Mouse (Mus musculus) kidney, embryonic 15.5 days (tissue): Measurements from ENCODE around the gene Tiam2. TPM values are rescaled to one million over a fixed set of nuclear protein-coding genes. Genes with fewer than 3 reads are reported as not detected.
A peak's percentile ranks its signal among the peaks of the same experiment; 100 is the strongest.

Experiments
- ATAC-seq: fragments of 200-750 bp; cut with Nextera tagmentation; replicated peaks from 2 replicates; pipeline ENCODE4 v1.8.0; 2017; ENCODE audit warnings: moderate TSS enrichment; ENCODE audit not compliant: low FRiP score
- H3K27ac ChIP-seq: fragments of 300-500 bp; sonication (generic); 2 replicates; pipeline ENCODE4 v1.5.1; 2015; ENCODE audit warnings: mild to moderate bottlenecking, inconsistent platforms
- H3K27me3 ChIP-seq: fragments of 300-500 bp; sonication (generic); 2 replicates; pipeline ENCODE4 v1.6.1; 2015; ENCODE audit warnings: inconsistent platforms
- H3K36me3 ChIP-seq: fragments of 300-500 bp; sonication (generic); 2 replicates; pipeline ENCODE4 v1.6.1; 2015; ENCODE audit warnings: inconsistent platforms
- H3K4me1 ChIP-seq: fragments of 300-500 bp; sonication (generic); 2 replicates; pipeline ENCODE4 v1.6.1; 2015; ENCODE audit warnings: inconsistent platforms
- H3K4me2 ChIP-seq: fragments of 300-500 bp; sonication (generic); 2 replicates; pipeline ENCODE4 v1.6.1; 2015; ENCODE audit warnings: moderate library complexity, mild to moderate bottlenecking, inconsistent platforms
- H3K4me3 ChIP-seq: fragments of 300-500 bp; sonication (generic); replicated peaks from 2 replicates; pipeline ENCODE4 v1.5.1; 2015; ENCODE audit warnings: mild to moderate bottlenecking, inconsistent platforms
- H3K9ac ChIP-seq: fragments of 300-500 bp; sonication (generic); 2 replicates; pipeline ENCODE4 v1.6.1; 2015; ENCODE audit warnings: mild to moderate bottlenecking, inconsistent platforms
- H3K9me3 ChIP-seq: fragments of 300-500 bp; sonication (generic); replicated peaks from 2 replicates; pipeline ENCODE4 v1.6.1; 2016; ENCODE audit warnings: inconsistent platforms
- WGBS: fragments of 180-500 bp; shearing (Covaris S2); methylation state at CpG from one replicate; pipeline ENCODE4 v1.1.7; 2015; ENCODE audit warnings: mixed read lengths; 5-methylcytosine and 5-hydroxymethylcytosine counted together
- polyA plus RNA-seq: library from polyadenylated mRNA; unstranded; fragments of >200 nt; fragmentation: Nextera tagmentation; extraction: Ambion mirVana; gene quantifications from 2 replicates; pipeline ENCODE4 v1.2.1, GENCODE M21; 2015

Tiam2 gene
- polyA plus RNA-seq, 1 experiment from 2014 or later, result 4.5 TPM

- ATAC-seq, result no peak
- no peaks in the 10 kb centered on the region for H3K27me3 ChIP-seq
- no peak overlapping the region for H3K27ac ChIP-seq
- H3K4me2 ChIP-seq, result no peak overlapping the region
- WGBS, result 63% methylated on average over 7 of the region's 7 CpGs
- H3K9me3 ChIP-seq, result no peaks in the 10 kb centered on the region
- H3K36me3 ChIP-seq, result peaks cover 10% of the 10 kb centered on the region; the same call in 1 of the 2 replicates
- no peaks in the 10 kb centered on the region for H3K4me1 ChIP-seq
- no peak overlapping the region for H3K9ac ChIP-seq
- H3K4me3 ChIP-seq, result no peak overlapping the region
These were observed 221.4 kb downstream of the Tiam2 start for GRCm38 (mm10) chr17:3547725-3548124.

DNA sequence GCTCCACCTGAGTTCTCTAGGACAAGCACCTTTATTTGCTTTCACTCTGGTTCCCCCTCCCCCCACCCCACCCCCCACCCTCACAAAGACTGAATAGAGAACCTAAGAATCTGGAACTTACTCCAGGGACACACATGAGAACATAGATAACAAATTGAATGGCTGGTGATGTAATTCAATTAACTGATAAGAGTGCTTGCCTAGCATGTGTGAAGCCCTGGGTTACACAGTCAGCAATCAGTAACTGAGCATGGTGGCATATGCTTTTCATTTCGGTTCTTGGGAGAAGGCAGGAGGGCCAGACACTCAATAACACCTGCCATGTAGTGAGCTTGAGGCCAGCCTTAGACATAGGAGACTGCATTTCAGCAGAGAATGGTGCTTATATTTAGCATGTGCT is 229.9 kb downstream of the Tiam2 start:
- Histone ChIP-seq H3K4me1 (peaks cover 15% of the 10 kb centered on the region; the same call in 1 of the 2 replicates), H3K9ac (no peak overlapping the region), H3K9me3 (no peaks in the 10 kb centered on the region), H3K36me3 (0 out of 2 replicates have a peak, but pooled peaks cover 5% of the 10 kb centered on the region), H3K4me2 (peak overlapping the region; percentile 62), H3K4me3 (peak overlapping the region; percentile 60; the same call in 1 of the 2 replicates), H3K27ac (peak overlapping the region; percentile 94), H3K27me3 (no peaks in the 10 kb centered on the region)
- no peak for ATAC-seq
- WGBS, result 64% methylated on average over 1 of the region's 1 CpGs

GRCm38 (mm10) chr17:3557331-3558311 is 231.2 kb downstream of the Tiam2 start, which contains the start of gene Tfb1m:
Tfb1m (minus strand) TSS chr17:3557781.
- Histone ChIP-seq H3K4me3 (peak within 1 kb of the TSS; percentile 60), H3K4me1 (peaks cover 15% of the 10 kb centered on the region; the same call in 1 of the 2 replicates), H3K4me2 (peak within 1 kb of the TSS; percentile 62), H3K9me3 (no peaks in the 10 kb centered on the region), H3K36me3 (no peaks in the 10 kb centered on the region), H3K9ac (peak within 1 kb of the TSS; percentile 63), H3K27me3 (no peaks in the 10 kb centered on the region), H3K27ac (peak within 1 kb of the TSS; percentile 94)
- WGBS, result under 1% methylated on average over 60 of the region's 60 CpGs
- peak; percentile 100 for ATAC-seq

DNA sequence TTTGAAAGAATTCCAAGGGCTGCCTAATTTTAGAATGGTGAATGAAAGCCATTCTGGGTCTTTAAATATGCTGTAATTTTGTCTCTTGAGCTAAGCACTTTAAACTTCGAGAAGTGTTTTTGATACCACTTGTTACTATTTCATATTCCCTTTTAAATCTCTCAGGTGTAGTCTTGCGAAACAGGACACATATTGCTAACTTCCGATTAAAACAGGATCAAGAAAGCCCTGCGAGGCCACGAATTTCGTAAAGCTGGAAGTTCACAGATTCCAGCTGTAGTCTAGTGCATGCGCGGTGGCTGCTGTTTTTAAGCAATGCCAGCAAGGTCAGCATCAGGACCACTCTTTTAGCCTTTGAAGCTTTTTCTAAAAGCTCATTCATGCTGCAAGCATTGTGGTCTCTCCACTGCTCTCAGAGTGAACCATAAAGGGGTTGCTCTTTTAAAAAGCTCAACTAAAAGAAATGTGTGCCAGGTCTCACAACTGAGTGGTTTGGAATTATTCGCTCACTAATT is 232.0 kb downstream of the Tiam2 start:
- no peaks in the 10 kb centered on the region for H3K36me3 ChIP-seq
- H3K4me3 ChIP-seq, result peak overlapping the region; percentile 60
- H3K4me2 ChIP-seq, result peak overlapping the region; percentile 62
- H3K27me3 ChIP-seq, result no peaks in the 10 kb centered on the region
- WGBS, result 78% methylated on average over 9 of the region's 9 CpGs
- peak overlapping the region; percentile 34; the same call in 1 of the 2 replicates for H3K9ac ChIP-seq
- no peaks in the 10 kb centered on the region for H3K9me3 ChIP-seq
- H3K4me1 ChIP-seq, result peaks cover 15% of the 10 kb centered on the region; the same call in 1 of the 2 replicates
- no peak for ATAC-seq
- peak overlapping the region; percentile 94 for H3K27ac ChIP-seq

DNA sequence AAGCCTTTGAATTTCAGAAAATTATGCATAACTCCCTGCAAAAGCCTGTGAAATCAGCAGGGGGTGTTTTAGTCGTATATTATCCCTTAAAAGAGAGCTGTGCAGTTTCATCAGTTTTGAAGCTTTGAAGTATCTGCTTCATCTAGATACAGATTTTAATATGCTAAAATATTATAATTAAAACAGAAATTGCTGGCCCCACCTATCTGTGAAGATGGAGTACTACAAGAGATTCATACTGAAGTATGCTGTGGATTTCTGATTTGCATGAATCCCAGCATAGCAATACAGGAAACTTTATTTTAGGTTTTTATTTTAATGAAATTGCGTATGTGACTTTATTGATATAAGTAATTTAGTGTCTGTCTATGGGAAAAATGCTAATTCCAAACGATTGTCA is 234.2 kb downstream of the Tiam2 start:
- no peak overlapping the region for H3K4me3 ChIP-seq
- 80% methylated on average over 3 of the region's 3 CpGs for WGBS

DNA sequence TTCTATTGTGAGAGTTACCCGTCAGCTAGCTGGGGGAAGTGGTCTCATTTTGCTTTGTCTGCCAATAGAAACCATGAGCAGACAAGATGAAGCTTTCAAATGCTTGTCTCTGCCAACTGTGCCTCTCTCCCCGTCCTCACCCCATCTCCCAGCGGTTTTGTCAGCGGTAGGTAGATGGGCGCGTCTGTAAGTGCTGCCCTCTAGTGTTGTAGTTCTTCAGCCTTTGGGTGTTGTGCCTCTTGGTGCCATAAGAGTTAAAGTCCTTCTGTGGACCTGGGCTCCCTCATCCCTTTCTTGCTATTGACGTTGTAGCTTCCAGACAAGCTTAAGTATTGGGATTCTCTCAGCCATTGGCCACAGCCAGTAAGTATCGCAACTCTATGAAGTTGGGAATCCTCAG is 236.0 kb downstream of the Tiam2 start:
- no peak overlapping the region for H3K4me2 ChIP-seq
- no peak overlapping the region for H3K4me3 ChIP-seq
- no peaks in the 10 kb centered on the region for H3K27me3 ChIP-seq
- H3K27ac ChIP-seq, result no peak overlapping the region
- WGBS, result 47% methylated on average over 8 of the region's 8 CpGs
- peaks cover 5% of the 10 kb centered on the region; the same call in 1 of the 2 replicates for H3K4me1 ChIP-seq
- H3K36me3 ChIP-seq, result no peaks in the 10 kb centered on the region
- H3K9ac ChIP-seq, result no peak overlapping the region
- ATAC-seq, result no peak
- no peaks in the 10 kb centered on the region for H3K9me3 ChIP-seq

More for the DNA sequence above, 234.2 kb downstream of the Tiam2 start:
- Histone ChIP-seq H3K9ac (no peak overlapping the region), H3K4me2 (no peak overlapping the region), H3K27ac (no peak overlapping the region), H3K27me3 (no peaks in the 10 kb centered on the region), H3K4me1 (peaks cover 15% of the 10 kb centered on the region; the same call in 1 of the 2 replicates), H3K36me3 (no peaks in the 10 kb centered on the region), H3K9me3 (no peaks in the 10 kb centered on the region)
- ATAC-seq, result no peak

DNA sequence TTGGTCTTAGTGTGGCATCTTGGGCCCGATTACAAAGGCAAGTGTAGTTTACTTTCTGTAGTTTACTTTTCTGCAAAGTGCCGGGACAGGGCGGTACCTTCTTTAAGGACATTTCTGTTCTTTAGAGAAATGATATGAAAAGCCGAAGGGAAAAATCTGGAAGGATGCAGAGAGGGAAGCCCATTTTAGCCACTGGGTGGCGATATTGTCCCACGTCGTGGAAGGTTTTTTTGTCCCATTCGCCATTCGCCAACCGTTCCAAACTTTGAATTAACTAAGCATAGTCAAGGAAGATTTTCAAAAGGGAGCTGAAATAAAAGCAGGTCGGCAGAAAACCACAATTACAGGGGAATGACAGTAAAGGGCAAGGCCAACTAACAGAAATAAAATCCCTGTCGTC is 244.5 kb downstream of the Tiam2 start:
- no peak for ATAC-seq
- WGBS, result 4% methylated on average over 12 of the region's 12 CpGs

More for the DNA sequence above, 244.5 kb downstream of the Tiam2 start:
- Histone ChIP-seq H3K36me3 (no peaks in the 10 kb centered on the region), H3K9ac (no peak overlapping the region), H3K27me3 (no peaks in the 10 kb centered on the region), H3K4me3 (no peak overlapping the region), H3K9me3 (no peaks in the 10 kb centered on the region), H3K4me1 (no peaks in the 10 kb centered on the region), H3K27ac (no peak overlapping the region), H3K4me2 (peak overlapping the region; percentile 27)

Other genes starting within 250 kb of the Tiam2 start
- gene Scaf8, start 211.6 kb upstream of the Tiam2 start, polyA plus RNA-seq, result 23.1 and 23.6 TPM in 2 replicates
- 0.42 TPM in 1 of 2 replicates, not detected in the other for gene Cldn20, start 206.0 kb downstream of the Tiam2 start, polyA plus RNA-seq
- gene Tfb1m, start 231.2 kb downstream of the Tiam2 start, polyA plus RNA-seq, result 16.8 and 17.3 TPM in 2 replicates